Mouse (Mus musculus) lung, adult 2 months (tissue): Measurements from ENCODE around the gene Pakap.

ENCODE experiments used
- CTCF ChIP-seq: fragments of 200-500 bp; IDR thresholded peaks from 2 replicates; pipeline ENCODE4 v1.5.1; 2011; ENCODE audit warnings: mild to moderate bottlenecking, low read length, control low read depth; ENCODE audit not compliant: insufficient read depth
- POLR2A ChIP-seq: fragments of 200-500 bp; IDR thresholded peaks from 2 replicates; pipeline ENCODE4 v1.6.1; 2011; ENCODE audit warnings: low read depth, mild to moderate bottlenecking, control low read depth, low read length, borderline replicate concordance; ENCODE audit errors: extremely low read depth

GRCm38 (mm10) chr4:57934181-57934580 lies 366.2 kb downstream of the Pakap start:
- no peak for TF ChIP-seq CTCF
- TF ChIP-seq POLR2A, result no peak
